Mouse (Mus musculus): ENCODE results near the gene Gm8439.

DNA sequence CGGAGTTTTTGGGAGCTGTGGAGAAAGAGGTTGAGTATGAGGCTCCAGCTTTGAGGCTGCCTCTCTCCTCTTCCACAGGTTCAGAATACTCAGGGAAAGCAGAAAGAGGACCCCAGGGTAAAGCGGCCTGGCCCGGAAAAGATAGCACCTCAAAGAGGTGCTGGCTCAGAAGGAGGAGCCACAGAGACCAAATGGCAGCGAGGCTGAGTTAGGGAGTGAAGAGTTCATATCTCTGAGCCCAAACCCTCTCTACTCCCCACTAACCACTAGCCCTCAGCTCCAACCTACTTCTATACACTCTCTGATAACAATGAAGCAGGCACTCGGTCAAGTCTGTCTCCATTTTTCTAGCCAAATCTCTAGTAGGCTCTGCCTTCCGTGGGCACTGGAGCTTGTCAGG lies 43.3 kb downstream of the Gm8439 start:
- no peak for TF ChIP-seq CTCF (IDR thresholded peaks at IDR 0.05; ENCODE audit: insufficient read depth, low read depth, low read length)
- TF ChIP-seq POLR2A (IDR thresholded peaks at IDR 0.05; ENCODE audit: insufficient read depth, low read depth, low read length) = no peak
